Mouse (Mus musculus): ENCODE data around the gene Cyfip1. TPM values are rescaled to one million over a fixed set of nuclear protein-coding genes. Genes with fewer than 3 reads are reported as not detected.
"Not testable (repeated sequence)": the region's sequence is repeated elsewhere in the genome, so short reads cannot be mapped to it uniquely, and the experiment has no call there.

Gene Cyfip1
- polyA plus RNA-seq, 1 experiment from 2014 or later, result 62.1 TPM

DNA sequence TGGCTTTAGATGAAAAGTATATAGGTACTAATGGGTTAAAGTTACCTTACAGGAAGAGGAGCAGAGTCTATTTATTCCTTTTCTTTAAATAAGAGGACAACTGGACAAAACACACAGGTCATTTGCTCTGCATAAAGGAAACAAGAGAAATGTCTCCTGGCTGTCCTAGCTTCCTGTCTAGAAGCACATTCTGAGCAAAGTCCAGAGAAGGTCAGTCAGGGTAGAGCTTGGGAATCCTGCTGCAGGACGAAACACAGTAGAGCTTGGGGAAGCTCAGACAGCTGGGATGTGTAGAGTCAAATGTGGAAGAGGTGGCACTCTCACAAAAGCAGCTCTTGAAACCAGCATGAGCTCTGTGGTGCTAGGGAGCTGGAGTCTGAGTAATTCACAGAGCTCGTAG is 68.8 kb downstream of the Cyfip1 start:
- no peak for ATAC-seq
- 81% methylated on average over 2 of the region's 2 CpGs for WGBS
- H3K4me2 ChIP-seq (ENCODE audit: low read length), result no peak overlapping the region
- no peak overlapping the region for H3K9ac ChIP-seq (replicated peaks; ENCODE audit: low read depth, low read length)
- no peak overlapping the region for H3K27ac ChIP-seq (ENCODE audit: low read length)
- H3K27me3 ChIP-seq (replicated peaks; ENCODE audit: control insufficient read depth, insufficient read depth, low read length), result no peaks in the 10 kb centered on the region
- no peak overlapping the region for H3K4me3 ChIP-seq (replicated peaks; ENCODE audit: low read length)
- H3K4me1 ChIP-seq (replicated peaks; ENCODE audit: control insufficient read depth, insufficient read depth, low read length), result no peaks in the 10 kb centered on the region
- peaks cover 33% of the 10 kb centered on the region for H3K36me3 ChIP-seq (ENCODE audit: control insufficient read depth, insufficient read depth)
- H3K9me3 ChIP-seq (ENCODE audit: control insufficient read depth, low read length), result no peaks in the 10 kb centered on the region

DNA sequence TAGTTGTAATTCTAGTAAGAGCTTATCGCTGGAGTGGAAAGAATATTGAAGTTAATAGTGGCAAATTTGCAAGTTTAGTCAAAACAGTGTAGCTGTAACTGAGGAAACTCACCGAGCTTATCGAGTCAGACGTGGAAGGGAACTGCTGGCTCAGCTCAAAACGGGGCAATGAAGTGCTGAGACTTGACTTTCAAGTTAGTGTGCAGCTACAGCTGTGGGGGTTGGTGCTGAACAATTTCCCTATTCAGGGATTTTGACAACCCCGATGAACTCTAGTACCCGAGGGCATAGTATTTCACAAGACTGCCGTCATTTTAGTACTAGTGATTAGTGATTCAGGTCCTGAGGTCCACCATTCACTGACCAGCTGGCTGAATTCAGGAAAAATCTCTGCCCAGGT is 69.8 kb downstream of the Cyfip1 start:
- Histone ChIP-seq H3K9ac (replicated peaks; ENCODE audit: low read depth, low read length) (no peak overlapping the region), H3K4me2 (ENCODE audit: low read length) (no peak overlapping the region), H3K27ac (ENCODE audit: low read length) (no peak overlapping the region), H3K4me3 (replicated peaks; ENCODE audit: low read length) (no peak overlapping the region), H3K36me3 (ENCODE audit: control insufficient read depth, insufficient read depth) (peaks cover 35% of the 10 kb centered on the region), H3K27me3 (replicated peaks; ENCODE audit: control insufficient read depth, insufficient read depth, low read length) (no peaks in the 10 kb centered on the region), H3K9me3 (ENCODE audit: control insufficient read depth, low read length) (no peaks in the 10 kb centered on the region), H3K4me1 (replicated peaks; ENCODE audit: control insufficient read depth, insufficient read depth, low read length) (no peaks in the 10 kb centered on the region)
- no peak for ATAC-seq
- 83% methylated on average over 8 of the region's 8 CpGs for WGBS

DNA sequence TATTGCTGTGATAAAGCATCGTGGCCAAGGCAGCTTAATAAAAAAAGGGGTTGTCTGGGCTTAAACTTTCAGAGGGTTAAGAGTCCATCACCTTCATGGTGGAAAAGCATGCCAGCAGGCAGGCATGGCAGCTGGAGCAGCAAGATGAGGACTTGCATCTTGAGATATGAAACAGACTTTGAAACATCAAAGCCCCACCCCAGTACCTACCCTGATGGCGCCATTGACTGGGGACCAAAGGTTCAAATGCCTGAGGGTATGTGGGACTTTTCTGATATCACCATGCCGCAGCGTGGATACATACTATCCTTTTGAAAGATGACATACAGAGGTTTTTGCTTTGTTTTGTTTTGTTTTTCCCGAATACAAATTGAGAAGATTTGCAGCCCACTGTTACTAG is 70.6 kb downstream of the Cyfip1 start:
- H3K9me3 ChIP-seq (ENCODE audit: control insufficient read depth, low read length), result no peaks in the 10 kb centered on the region
- H3K4me2 ChIP-seq (ENCODE audit: low read length), result no peak overlapping the region
- H3K9ac ChIP-seq (replicated peaks; ENCODE audit: low read depth, low read length), result no peak overlapping the region
- no peak for ATAC-seq
- H3K4me1 ChIP-seq (replicated peaks; ENCODE audit: control insufficient read depth, insufficient read depth, low read length), result no peaks in the 10 kb centered on the region
- no peak overlapping the region for H3K4me3 ChIP-seq (replicated peaks; ENCODE audit: low read length)
- H3K27me3 ChIP-seq (replicated peaks; ENCODE audit: control insufficient read depth, insufficient read depth, low read length), result no peaks in the 10 kb centered on the region
- H3K36me3 ChIP-seq (ENCODE audit: control insufficient read depth, insufficient read depth), result peaks cover 39% of the 10 kb centered on the region
- no peak overlapping the region for H3K27ac ChIP-seq (ENCODE audit: low read length)
- WGBS, result 96% methylated on average over 5 of the region's 5 CpGs

GRCm38 (mm10) chr7:55918365-55918764 is 76.8 kb downstream of the Cyfip1 start:
- not testable (repeated sequence) for H3K27me3 ChIP-seq (replicated peaks; ENCODE audit: control insufficient read depth, insufficient read depth, low read length); ATAC-seq; H3K9ac ChIP-seq (replicated peaks; ENCODE audit: low read depth, low read length); H3K9me3 ChIP-seq (ENCODE audit: control insufficient read depth, low read length); H3K27ac ChIP-seq (ENCODE audit: low read length); H3K4me2 ChIP-seq (ENCODE audit: low read length); H3K4me1 ChIP-seq (replicated peaks; ENCODE audit: control insufficient read depth, insufficient read depth, low read length); H3K4me3 ChIP-seq (replicated peaks; ENCODE audit: low read length)
- H3K36me3 ChIP-seq (ENCODE audit: control insufficient read depth, insufficient read depth), result peaks cover 30% of the 10 kb centered on the region
- WGBS, result 97% methylated on average over 11 of the region's 11 CpGs

DNA sequence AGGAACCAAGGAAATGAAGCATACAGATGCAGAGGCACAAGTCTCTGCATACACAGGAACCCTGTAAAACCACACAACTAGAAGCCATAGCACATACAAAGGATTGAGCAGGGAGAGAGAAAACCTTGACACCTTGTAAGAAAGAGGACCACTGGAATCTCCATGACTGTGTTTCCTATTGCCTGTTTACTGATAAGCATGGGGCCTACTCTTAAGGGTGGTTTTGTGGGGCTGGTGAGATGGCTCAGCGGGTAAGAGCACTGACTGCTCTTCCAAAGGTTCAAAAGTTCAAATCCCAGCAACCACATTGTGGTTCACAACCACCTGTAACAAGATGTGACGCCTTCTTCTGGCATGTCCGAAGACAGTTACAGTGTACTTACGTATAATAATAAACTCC is 85.7 kb downstream of the Cyfip1 start:
- no peak overlapping the region for H3K4me3 ChIP-seq (replicated peaks; ENCODE audit: low read length)
- no peak for ATAC-seq
- H3K9me3 ChIP-seq (ENCODE audit: control insufficient read depth, low read length), result no peaks in the 10 kb centered on the region
- H3K4me1 ChIP-seq (replicated peaks; ENCODE audit: control insufficient read depth, insufficient read depth, low read length), result no peaks in the 10 kb centered on the region
- WGBS, result 94% methylated on average over 4 of the region's 4 CpGs
- H3K9ac ChIP-seq (replicated peaks; ENCODE audit: low read depth, low read length), result no peak overlapping the region
- H3K4me2 ChIP-seq (ENCODE audit: low read length), result no peak overlapping the region
- H3K27ac ChIP-seq (ENCODE audit: low read length), result no peak overlapping the region
- no peaks in the 10 kb centered on the region for H3K27me3 ChIP-seq (replicated peaks; ENCODE audit: control insufficient read depth, insufficient read depth, low read length)
- H3K36me3 ChIP-seq (ENCODE audit: control insufficient read depth, insufficient read depth), result peaks cover 40% of the 10 kb centered on the region

DNA sequence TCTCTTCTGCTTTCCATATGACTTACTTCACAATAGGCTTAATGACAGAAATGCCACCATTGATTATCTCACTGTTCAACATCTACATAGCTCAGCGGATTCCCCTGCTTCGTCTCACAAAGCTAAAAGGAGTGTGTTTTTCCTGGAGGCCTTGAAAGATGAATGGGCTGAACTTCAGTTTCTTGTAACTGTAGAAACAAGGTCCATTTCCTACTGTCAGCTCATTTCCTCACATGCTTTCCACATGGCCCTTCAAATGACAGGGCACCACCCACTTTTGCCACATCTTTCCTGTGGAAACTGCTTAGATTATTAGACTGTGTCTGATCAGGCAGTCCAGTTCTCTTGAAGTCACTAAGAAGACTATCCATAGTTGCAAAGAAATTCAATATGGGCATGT is 87.1 kb downstream of the Cyfip1 start:
- ATAC-seq, result no peak
- no peak overlapping the region for H3K27ac ChIP-seq (ENCODE audit: low read length)
- no peaks in the 10 kb centered on the region for H3K27me3 ChIP-seq (replicated peaks; ENCODE audit: control insufficient read depth, insufficient read depth, low read length)
- H3K4me1 ChIP-seq (replicated peaks; ENCODE audit: control insufficient read depth, insufficient read depth, low read length), result no peaks in the 10 kb centered on the region
- H3K36me3 ChIP-seq (ENCODE audit: control insufficient read depth, insufficient read depth), result peaks cover 37% of the 10 kb centered on the region
- no peak overlapping the region for H3K9ac ChIP-seq (replicated peaks; ENCODE audit: low read depth, low read length)
- no peaks in the 10 kb centered on the region for H3K9me3 ChIP-seq (ENCODE audit: control insufficient read depth, low read length)
- H3K4me2 ChIP-seq (ENCODE audit: low read length), result no peak overlapping the region
- no peak overlapping the region for H3K4me3 ChIP-seq (replicated peaks; ENCODE audit: low read length)
- 88% methylated on average over 2 of the region's 2 CpGs for WGBS

DNA sequence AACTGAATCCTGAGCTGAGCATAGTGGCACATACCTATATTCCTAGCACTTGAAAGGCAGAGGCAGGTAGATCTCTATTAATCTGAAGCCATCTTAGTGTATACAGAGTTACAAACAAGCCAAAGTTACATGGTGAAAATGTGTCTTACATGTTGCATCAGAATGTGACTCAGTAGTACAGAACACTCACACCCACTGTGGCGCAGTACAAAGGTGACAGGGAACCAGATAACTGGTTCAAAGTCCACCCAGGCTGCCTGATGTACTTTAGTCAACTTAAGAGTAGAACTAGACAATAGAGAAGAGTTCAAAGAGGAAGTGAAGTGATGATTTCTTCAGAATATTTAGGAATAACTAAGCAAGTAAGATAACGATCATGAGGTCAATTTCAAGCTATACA is 93.5 kb downstream of the Cyfip1 start:
- 96% methylated on average over 2 of the region's 2 CpGs for WGBS
- H3K4me1 ChIP-seq (replicated peaks; ENCODE audit: control insufficient read depth, insufficient read depth, low read length), result no peaks in the 10 kb centered on the region
- H3K4me2 ChIP-seq (ENCODE audit: low read length), result no peak overlapping the region
- no peaks in the 10 kb centered on the region for H3K27me3 ChIP-seq (replicated peaks; ENCODE audit: control insufficient read depth, insufficient read depth, low read length)
- H3K27ac ChIP-seq (ENCODE audit: low read length), result no peak overlapping the region
- H3K9me3 ChIP-seq (ENCODE audit: control insufficient read depth, low read length), result no peaks in the 10 kb centered on the region
- no peak overlapping the region for H3K9ac ChIP-seq (replicated peaks; ENCODE audit: low read depth, low read length)
- peaks cover 12% of the 10 kb centered on the region for H3K36me3 ChIP-seq (ENCODE audit: control insufficient read depth, insufficient read depth)
- H3K4me3 ChIP-seq (replicated peaks; ENCODE audit: low read length), result no peak overlapping the region
- ATAC-seq, result no peak

DNA sequence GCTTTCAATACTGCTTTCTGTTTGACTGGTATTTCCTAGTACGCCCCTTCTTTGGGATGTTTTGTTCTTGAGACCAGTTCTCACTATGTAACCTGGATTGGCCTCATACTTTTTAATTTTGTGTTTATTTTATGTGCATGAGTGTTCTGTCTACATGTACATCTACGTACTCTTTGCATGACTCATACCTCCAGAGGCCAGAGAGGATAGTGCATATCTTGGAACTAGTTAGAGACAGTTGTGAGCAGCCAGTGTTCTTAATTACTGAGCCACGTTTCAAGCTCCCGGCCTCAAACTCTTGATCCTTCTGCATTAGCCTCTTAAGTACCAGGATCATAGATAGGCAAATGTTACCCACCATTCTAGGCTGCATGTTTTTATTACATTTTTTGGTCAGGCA is 96.8 kb downstream of the Cyfip1 start:
- Histone ChIP-seq H3K27ac (ENCODE audit: low read length) (no peak overlapping the region), H3K36me3 (ENCODE audit: control insufficient read depth, insufficient read depth) (peaks cover 3% of the 10 kb centered on the region; the same call in 1 of the 2 replicates), H3K9me3 (ENCODE audit: control insufficient read depth, low read length) (no peaks in the 10 kb centered on the region), H3K4me3 (replicated peaks; ENCODE audit: low read length) (no peak overlapping the region), H3K4me2 (ENCODE audit: low read length) (no peak overlapping the region), H3K27me3 (replicated peaks; ENCODE audit: control insufficient read depth, insufficient read depth, low read length) (no peaks in the 10 kb centered on the region), H3K9ac (replicated peaks; ENCODE audit: low read depth, low read length) (no peak overlapping the region), H3K4me1 (replicated peaks; ENCODE audit: control insufficient read depth, insufficient read depth, low read length) (no peaks in the 10 kb centered on the region)
- 94% methylated on average over 4 of the region's 4 CpGs for WGBS
- ATAC-seq, result no peak

DNA sequence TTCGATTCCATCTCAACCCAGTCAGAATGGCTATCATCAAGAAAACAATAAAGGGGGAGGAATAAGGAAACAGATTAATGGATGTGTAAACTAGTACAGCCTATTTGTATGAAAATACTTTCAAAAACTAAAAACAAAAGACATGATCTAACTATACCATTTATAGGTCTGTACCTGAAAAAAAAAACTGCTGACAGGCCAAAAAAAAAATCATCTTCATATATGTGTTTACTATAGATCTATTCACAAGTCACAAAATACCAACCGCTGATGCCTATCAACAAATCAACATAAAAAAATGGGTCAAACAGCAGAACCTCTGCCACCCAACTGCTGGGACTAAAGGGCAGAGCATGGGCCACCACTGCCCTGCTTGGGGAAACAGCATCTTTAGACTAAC is 114.5 kb downstream of the Cyfip1 start:
- WGBS, result 99% methylated on average over 2 of the region's 2 CpGs

DNA sequence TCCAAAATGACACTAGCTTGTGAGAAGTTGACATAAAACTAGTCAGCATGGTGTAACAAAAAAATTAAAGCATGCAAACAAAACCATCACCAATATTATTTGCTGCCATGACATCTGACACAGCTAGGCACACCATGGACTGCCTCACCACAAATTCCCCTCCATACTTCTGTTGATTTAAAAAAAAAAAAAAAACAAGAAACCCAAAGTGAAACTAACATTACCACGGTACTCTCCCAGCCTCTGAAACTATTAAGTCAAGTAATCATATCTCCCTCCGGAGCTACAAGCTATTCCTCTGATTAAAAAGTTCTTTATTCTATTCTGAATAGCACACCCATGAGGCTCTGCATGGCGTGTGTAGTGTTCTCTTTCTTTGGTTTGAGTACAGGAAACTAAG is 115.6 kb downstream of the Cyfip1 start:
- no peak overlapping the region for H3K4me2 ChIP-seq (ENCODE audit: low read length)
- H3K27ac ChIP-seq (ENCODE audit: low read length), result no peak overlapping the region
- no peak for ATAC-seq
- no peak overlapping the region for H3K9ac ChIP-seq (replicated peaks; ENCODE audit: low read depth, low read length)
- H3K4me1 ChIP-seq (replicated peaks; ENCODE audit: control insufficient read depth, insufficient read depth, low read length), result peaks cover 6% of the 10 kb centered on the region
- peaks cover 3% of the 10 kb centered on the region; the same call in 1 of the 2 replicates for H3K36me3 ChIP-seq (ENCODE audit: control insufficient read depth, insufficient read depth)
- H3K9me3 ChIP-seq (ENCODE audit: control insufficient read depth, low read length), result peaks cover 7% of the 10 kb centered on the region; the same call in 1 of the 2 replicates
- H3K4me3 ChIP-seq (replicated peaks; ENCODE audit: low read length), result no peak overlapping the region
- H3K27me3 ChIP-seq (replicated peaks; ENCODE audit: control insufficient read depth, insufficient read depth, low read length), result no peaks in the 10 kb centered on the region
- WGBS, result 97% methylated on average over 3 of the region's 3 CpGs

More for the DNA sequence above, 114.5 kb downstream of the Cyfip1 start:
- ATAC-seq, result no peak
- Histone ChIP-seq H3K9me3 (ENCODE audit: control insufficient read depth, low read length) (peaks cover 7% of the 10 kb centered on the region; the same call in 1 of the 2 replicates), H3K27me3 (replicated peaks; ENCODE audit: control insufficient read depth, insufficient read depth, low read length) (no peaks in the 10 kb centered on the region), H3K4me2 (ENCODE audit: low read length) (no peak overlapping the region), H3K4me1 (replicated peaks; ENCODE audit: control insufficient read depth, insufficient read depth, low read length) (peaks cover 5% of the 10 kb centered on the region), H3K27ac (ENCODE audit: low read length) (no peak overlapping the region), H3K4me3 (replicated peaks; ENCODE audit: low read length) (no peak overlapping the region), H3K9ac (replicated peaks; ENCODE audit: low read depth, low read length) (no peak overlapping the region), H3K36me3 (ENCODE audit: control insufficient read depth, insufficient read depth) (peaks cover 3% of the 10 kb centered on the region; the same call in 1 of the 2 replicates)

Measured in forebrain, embryonic 16.5 days (tissue).